Mouse (Mus musculus) gastrocnemius, postnatal 36 days (tissue): Measurements from ENCODE around the gene Ehd4. TPM values are rescaled to one million over a fixed set of nuclear protein-coding genes. Genes with fewer than 3 reads are reported as not detected.

Experiments used
- DNase-seq, 2 experiments: peaks; one replicate each; pipeline ENCODE4 v3.0.0; 2022
- intact Hi-C: fragments of 180-260 bp; cut with DNase I; formaldehyde crosslinking; loops from one replicate; pipeline ENCODE4 v1.15.1; 2025
- long read RNA-seq, 2 experiments: library from polyadenylated mRNA; stranded (forward); transcript quantifications; one replicate each; pipeline ENCODE4 v2.0.0; 2021
- total RNA-seq, 2 experiments: library from RNA; stranded (reverse); gene quantifications; 2 replicates each; pipeline ENCODE4 v1.2.3; 2021

The Ehd4 gene
- total RNA-seq: 10 to 100 TPM; 35.9 to 40.7 TPM
- long read RNA-seq, experiment 1, transcript Ehd4-201 (6 exons, 3,730 nt): major isoform, 22 of 48 reads
- long read RNA-seq, experiment 1, partial matches to known transcripts: 0 of 48 reads
- long read RNA-seq, experiment 1, other reads (novel, unspliced or antisense): 26 of 48 reads
- long read RNA-seq, experiment 2, transcript Ehd4-201 (6 exons, 3,730 nt): major isoform, 27 of 74 reads
- long read RNA-seq, experiment 2, partial matches to known transcripts: 1 of 74 reads
- long read RNA-seq, experiment 2, other reads (novel, unspliced or antisense): 46 of 74 reads

GRCm38 (mm10) chr2:120154361-120154894 is at the start of gene Ehd4:
Gene Ehd4 (minus strand): TSS chr2:120154606.
- DNase-seq: peak; percentile 98 to 99
- intact Hi-C loops: no loop called here

GRCm38 (mm10) chr2:120203742-120204141 is 49.3 kb upstream of the Ehd4 start:
- no peak for DNase-seq
- intact Hi-C loops: no loop called here

GRCm38 (mm10) chr2:120200077-120200476 is 45.7 kb upstream of the Ehd4 start:
- intact Hi-C loops: no loop called here

GRCm38 (mm10) chr2:120188174-120188573 is 33.8 kb upstream of the Ehd4 start:
- intact Hi-C loops: no loop called here
- DNase-seq: no peak

More at GRCm38 (mm10) chr2:120200077-120200476, 45.7 kb upstream of the Ehd4 start:
- no peak for DNase-seq

GRCm38 (mm10) chr2:120187583-120187982 is 33.2 kb upstream of the Ehd4 start:
- DNase-seq: no peak
- intact Hi-C loops: no loop called here

GRCm38 (mm10) chr2:120185527-120186276 is 31.3 kb upstream of the Ehd4 start:
- intact Hi-C loops: no loop called here

GRCm38 (mm10) chr2:120178936-120179335 is 24.5 kb upstream of the Ehd4 start:
- no peak for DNase-seq
- intact Hi-C loops: loop anchor here (5.0 kb wide), 1 partner anchor 88 kb away; no protein-coding TSS in a partner anchor

More at GRCm38 (mm10) chr2:120185527-120186276, 31.3 kb upstream of the Ehd4 start:
- DNase-seq: no peak

GRCm38 (mm10) chr2:120173718-120174117 is 19.3 kb upstream of the Ehd4 start:
- intact Hi-C loops: no loop called here
- DNase-seq: peak in 1 of 2 experiments; percentile 48

- intact Hi-C loops: loop anchor here (2.0 kb wide), 1 partner anchor 87 kb away; no protein-coding TSS in a partner anchor
- no peak for DNase-seq
Measured at GRCm38 (mm10) chr2:120171362-120171761, 17.0 kb upstream of the Ehd4 start.

- intact Hi-C loops: loop anchor here (2.0 kb wide), 1 partner anchor 86 kb away; no protein-coding TSS in a partner anchor
- DNase-seq: no peak
Measured at GRCm38 (mm10) chr2:120170726-120171125, 16.3 kb upstream of the Ehd4 start.

GRCm38 (mm10) chr2:120169382-120169781 is 15.0 kb upstream of the Ehd4 start:
- no peak for DNase-seq
- intact Hi-C loops: no loop called here

GRCm38 (mm10) chr2:120167763-120168162 is 13.4 kb upstream of the Ehd4 start:
- intact Hi-C loops: no loop called here
- no peak for DNase-seq

GRCm38 (mm10) chr2:120165474-120165873 is 11.1 kb upstream of the Ehd4 start:
- no peak for DNase-seq
- intact Hi-C loops: no loop called here

GRCm38 (mm10) chr2:120159434-120159833 is 5.0 kb upstream of the Ehd4 start:
- intact Hi-C loops: no loop called here
- peak; percentile 38 for DNase-seq

GRCm38 (mm10) chr2:120158846-120159245 is 4.4 kb upstream of the Ehd4 start:
- no peak for DNase-seq
- intact Hi-C loops: no loop called here

GRCm38 (mm10) chr2:120158016-120158415 is 3.6 kb upstream of the Ehd4 start:
- intact Hi-C loops: no loop called here
- DNase-seq: no peak

GRCm38 (mm10) chr2:120157606-120158005 is 3.2 kb upstream of the Ehd4 start:
- DNase-seq: no peak
- intact Hi-C loops: no loop called here

GRCm38 (mm10) chr2:120153586-120154360 is 633 bp downstream of the Ehd4 start:
- intact Hi-C loops: no loop called here

GRCm38 (mm10) chr2:120150571-120150970 is 3.8 kb downstream of the Ehd4 start:
- intact Hi-C loops: no loop called here
- no peak for DNase-seq

More at GRCm38 (mm10) chr2:120153586-120154360, 633 bp downstream of the Ehd4 start:
- DNase-seq: no peak

GRCm38 (mm10) chr2:120149634-120150033 is 4.8 kb downstream of the Ehd4 start:
- DNase-seq: no peak
- intact Hi-C loops: no loop called here
